Mouse (Mus musculus) frontal cortex, adult 2 months (tissue): ENCODE results near the gene Ifna7. TPM values are rescaled to one million over a fixed set of nuclear protein-coding genes. Genes with fewer than 3 reads are reported as not detected.
"Not testable (repeated sequence)": the region's sequence is repeated elsewhere in the genome, so short reads cannot be mapped to it uniquely, and the experiment has no call there.

Experiments used
- DNase-seq, 2 experiments: peaks; one replicate each; pipeline ENCODE4 v3.0.0; 2022; ENCODE audit warnings: low spot score in 1 of 2; ENCODE audit errors: extremely low spot score in 1 of 2
- polyA plus RNA-seq: library from polyadenylated mRNA; depleted of rRNA; stranded (reverse); fragments of >200 nt; gene quantifications from 2 replicates; pipeline ENCODE4 v1.2.3, GENCODE M21; 2012; rRNA removed

Ifna7 gene
- polyA plus RNA-seq: not detected in 2 replicates

- no peak for DNase-seq
These were observed at the start of gene Ifna7 for GRCm38 (mm10) chr4:88815928-88816327. Gene Ifna7, plus strand, starts transcription at chr4:88816228.

GRCm38 (mm10) chr4:88773534-88773933 is 42.5 kb upstream of the Ifna7 start, which contains the start of gene Gm13290:
Gene Gm13290, plus strand, starts transcription at chr4:88773834.
- not testable (repeated sequence) for DNase-seq

DNA sequence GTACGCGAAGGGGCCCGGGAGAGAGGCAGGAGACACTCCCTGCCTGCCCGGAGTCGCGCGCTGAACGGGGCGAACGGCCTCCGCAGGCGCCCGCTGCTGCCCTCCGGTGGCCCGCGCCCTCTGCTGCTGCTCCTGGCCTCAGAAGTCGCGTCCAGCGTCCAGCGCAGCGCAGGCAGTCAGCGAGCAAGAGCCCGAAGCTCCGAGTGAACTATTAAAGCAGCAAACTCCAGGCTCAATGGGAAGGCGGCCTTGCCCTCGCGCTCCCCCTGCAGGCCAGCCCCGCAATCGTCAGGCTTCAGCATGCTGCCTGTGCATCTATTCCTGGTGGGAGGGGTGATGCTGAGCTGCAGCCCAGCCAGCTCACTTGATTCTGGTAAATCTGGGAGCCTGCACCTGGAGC is 39.4 kb upstream of the Ifna7 start, which contains the start of gene Gm13289:
Gene Gm13289 (plus strand): TSS at position 301 of the 400 bp plus-strand sequence.
- not testable (repeated sequence) for DNase-seq

DNA sequence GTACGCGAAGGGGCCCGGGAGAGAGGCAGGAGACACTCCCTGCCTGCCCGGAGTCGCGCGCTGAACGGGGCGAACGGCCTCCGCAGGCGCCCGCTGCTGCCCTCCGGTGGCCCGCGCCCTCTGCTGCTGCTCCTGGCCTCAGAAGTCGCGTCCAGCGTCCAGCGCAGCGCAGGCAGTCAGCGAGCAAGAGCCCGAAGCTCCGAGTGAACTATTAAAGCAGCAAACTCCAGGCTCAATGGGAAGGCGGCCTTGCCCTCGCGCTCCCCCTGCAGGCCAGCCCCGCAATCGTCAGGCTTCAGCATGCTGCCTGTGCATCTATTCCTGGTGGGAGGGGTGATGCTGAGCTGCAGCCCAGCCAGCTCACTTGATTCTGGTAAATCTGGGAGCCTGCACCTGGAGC is 36.5 kb upstream of the Ifna7 start, which contains the start of gene Gm13272:
Gene Gm13272 (plus strand): TSS at position 301 of the 400 bp plus-strand sequence.
- not testable (repeated sequence) for DNase-seq

DNA sequence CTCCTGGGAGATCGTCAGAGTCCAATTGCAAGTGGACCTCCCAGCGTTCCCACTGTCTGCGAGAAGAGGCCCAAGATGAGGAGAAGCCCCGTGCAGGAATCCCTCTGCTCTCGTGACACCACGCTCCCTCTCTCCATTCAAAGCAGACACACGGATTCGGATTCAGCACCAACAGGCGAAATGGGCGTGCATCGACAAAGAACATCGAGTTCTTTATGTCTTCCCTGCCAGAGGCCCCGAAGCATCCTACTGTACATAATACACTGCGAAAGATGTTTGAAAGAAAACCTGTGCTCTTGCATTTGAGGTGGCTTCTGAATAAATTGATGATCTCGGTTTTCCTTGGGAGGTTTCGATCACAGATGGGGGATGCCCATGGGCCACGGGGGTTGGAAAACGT is 35.7 kb upstream of the Ifna7 start:
- not testable (repeated sequence) for DNase-seq

GRCm38 (mm10) chr4:88781831-88782230 is 34.2 kb upstream of the Ifna7 start, which contains the start of gene Ifnz:
Gene Ifnz, plus strand, starts transcription at chr4:88782131.
- not testable (repeated sequence) for DNase-seq

GRCm38 (mm10) chr4:88782335-88782734 is 33.7 kb upstream of the Ifna7 start:
- not testable (repeated sequence) for DNase-seq

- DNase-seq: not testable (repeated sequence)
These were observed 30.6 kb upstream of the Ifna7 start, which contains the start of gene Gm13276 for GRCm38 (mm10) chr4:88785409-88785808. Gene Gm13276, plus strand, starts transcription at chr4:88785709.

- peak; percentile 16 to 80 for DNase-seq
These were observed 27.6 kb upstream of the Ifna7 start, which contains the start of gene Gm13277 for GRCm38 (mm10) chr4:88788402-88788801. Gene Gm13277, plus strand, starts transcription at chr4:88788632.

- not testable (repeated sequence) for DNase-seq
These were observed 24.8 kb upstream of the Ifna7 start, which contains the start of gene Gm13278 for GRCm38 (mm10) chr4:88791250-88791649. Gene Gm13278, plus strand, starts transcription at chr4:88791550.

DNA sequence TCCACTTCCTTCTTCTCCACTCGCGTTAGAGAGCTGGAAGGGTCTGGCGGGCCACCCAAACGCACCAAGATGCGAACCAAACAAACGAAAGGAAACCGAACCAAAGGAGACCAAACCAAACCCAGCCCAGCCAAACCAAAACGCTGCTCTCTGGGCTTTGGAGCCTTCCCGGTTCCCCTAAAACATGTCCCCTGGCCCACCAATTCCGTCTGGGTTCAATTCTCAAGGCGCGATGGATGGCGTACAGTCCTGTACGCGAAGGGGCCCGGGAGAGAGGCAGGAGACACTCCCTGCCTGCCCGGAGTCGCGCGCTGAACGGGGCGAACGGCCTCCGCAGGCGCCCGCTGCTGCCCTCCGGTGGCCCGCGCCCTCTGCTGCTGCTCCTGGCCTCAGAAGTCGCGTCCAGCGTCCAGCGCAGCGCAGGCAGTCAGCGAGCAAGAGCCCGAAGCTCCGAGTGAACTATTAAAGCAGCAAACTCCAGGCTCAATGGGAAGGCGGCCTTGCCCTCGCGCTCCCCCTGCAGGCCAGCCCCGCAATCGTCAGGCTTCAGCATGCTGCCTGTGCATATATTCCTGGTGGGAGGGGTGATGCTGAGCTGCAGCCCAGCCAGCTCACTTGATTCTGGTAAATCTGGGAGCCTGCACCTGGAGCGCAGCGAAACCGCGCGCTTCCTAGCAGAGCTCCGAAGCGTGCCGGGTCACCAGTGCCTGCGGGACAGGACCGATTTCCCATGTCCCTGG is 21.9 kb upstream of the Ifna7 start, which contains the start of gene Gm13275:
Gene Gm13275 (plus strand): TSS at position 552 of the 740 bp plus-strand sequence.
- peak; percentile 44 to 59 for DNase-seq

DNA sequence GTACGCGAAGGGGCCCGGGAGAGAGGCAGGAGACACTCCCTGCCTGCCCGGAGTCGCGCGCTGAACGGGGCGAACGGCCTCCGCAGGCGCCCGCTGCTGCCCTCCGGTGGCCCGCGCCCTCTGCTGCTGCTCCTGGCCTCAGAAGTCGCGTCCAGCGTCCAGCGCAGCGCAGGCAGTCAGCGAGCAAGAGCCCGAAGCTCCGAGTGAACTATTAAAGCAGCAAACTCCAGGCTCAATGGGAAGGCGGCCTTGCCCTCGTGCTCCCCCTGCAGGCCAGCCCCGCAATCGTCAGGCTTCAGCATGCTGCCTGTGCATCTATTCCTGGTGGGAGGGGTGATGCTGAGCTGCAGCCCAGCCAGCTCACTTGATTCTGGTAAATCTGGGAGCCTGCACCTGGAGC is 18.9 kb upstream of the Ifna7 start, which contains the start of gene Gm13279:
Gene Gm13279 (plus strand): TSS at position 301 of the 400 bp plus-strand sequence.
- DNase-seq: not testable (repeated sequence)

GRCm38 (mm10) chr4:88799365-88799764 is 16.7 kb upstream of the Ifna7 start, which contains the start of gene Gm13285:
Gene Gm13285, plus strand, starts transcription at chr4:88799665.
- not testable (repeated sequence) for DNase-seq

DNA sequence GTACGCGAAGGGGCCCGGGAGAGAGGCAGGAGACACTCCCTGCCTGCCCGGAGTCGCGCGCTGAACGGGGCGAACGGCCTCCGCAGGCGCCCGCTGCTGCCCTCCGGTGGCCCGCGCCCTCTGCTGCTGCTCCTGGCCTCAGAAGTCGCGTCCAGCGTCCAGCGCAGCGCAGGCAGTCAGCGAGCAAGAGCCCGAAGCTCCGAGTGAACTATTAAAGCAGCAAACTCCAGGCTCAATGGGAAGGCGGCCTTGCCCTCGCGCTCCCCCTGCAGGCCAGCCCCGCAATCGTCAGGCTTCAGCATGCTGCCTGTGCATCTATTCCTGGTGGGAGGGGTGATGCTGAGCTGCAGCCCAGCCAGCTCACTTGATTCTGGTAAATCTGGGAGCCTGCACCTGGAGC is 13.1 kb upstream of the Ifna7 start, which contains the start of gene Gm13287:
Gene Gm13287 (plus strand): TSS at position 301 of the 400 bp plus-strand sequence.
- not testable (repeated sequence) for DNase-seq

DNA sequence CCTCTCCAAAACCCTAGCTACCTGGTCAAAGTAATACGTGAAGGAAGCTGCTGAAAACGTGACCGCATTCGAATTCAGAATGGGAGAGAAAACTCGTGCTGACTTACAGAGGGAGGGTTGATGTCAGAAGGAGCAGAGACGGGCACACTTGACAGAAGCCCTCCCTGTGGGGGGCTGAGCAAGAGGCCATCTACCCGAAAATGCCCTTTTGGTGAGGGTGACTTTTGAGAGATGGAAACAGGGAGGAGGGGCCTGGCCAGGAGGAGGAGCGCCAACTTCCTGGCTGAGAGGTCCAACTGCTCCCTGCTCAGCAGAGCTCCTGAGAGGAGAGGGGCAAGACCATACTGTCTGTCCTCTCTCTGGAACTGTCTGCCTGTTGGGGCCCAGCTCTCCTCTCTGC is 10.8 kb upstream of the Ifna7 start, which contains the start of gene Gm13288:
Gene Gm13288 (plus strand): TSS at position 301 of the 400 bp plus-strand sequence.
- not testable (repeated sequence) for DNase-seq

DNA sequence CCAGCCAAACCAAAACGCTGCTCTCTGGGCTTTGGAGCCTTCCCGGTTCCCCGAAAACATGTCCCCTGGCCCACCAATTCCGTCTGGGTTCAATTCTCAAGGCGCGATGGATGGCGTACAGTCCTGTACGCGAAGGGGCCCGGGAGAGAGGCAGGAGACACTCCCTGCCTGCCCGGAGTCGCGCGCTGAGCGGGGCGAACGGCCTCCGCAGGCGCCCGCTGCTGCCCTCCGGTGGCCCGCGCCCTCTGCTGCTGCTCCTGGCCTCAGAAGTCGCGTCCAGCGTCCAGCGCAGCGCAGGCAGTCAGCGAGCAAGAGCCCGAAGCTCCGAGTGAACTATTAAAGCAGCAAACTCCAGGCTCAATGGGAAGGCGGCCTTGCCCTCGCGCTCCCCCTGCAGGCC is 10.3 kb upstream of the Ifna7 start:
- not testable (repeated sequence) for DNase-seq

DNA sequence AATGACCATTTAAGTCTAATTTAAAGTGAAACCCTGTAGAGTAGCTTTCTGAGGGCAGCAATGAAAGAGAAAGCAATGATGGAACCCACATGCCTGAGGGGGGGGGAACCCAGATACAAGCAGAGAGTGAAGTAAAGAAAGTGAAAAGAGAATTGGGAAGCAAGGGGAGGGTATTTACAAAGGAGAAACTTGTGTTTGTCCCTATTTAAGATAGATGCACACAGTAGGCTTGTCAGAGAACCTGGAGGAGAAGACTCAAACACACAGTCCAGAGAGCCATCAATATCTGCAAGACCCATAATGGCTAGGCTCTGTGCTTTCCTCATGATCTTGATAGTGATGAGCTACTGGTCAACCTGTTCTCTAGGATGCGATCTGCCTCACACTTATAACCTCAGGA is 3.6 kb downstream of the Ifna7 start, which contains the start of gene Ifna11:
Gene Ifna11 (plus strand): TSS at position 301 of the 400 bp plus-strand sequence.
- DNase-seq: no peak

GRCm38 (mm10) chr4:88822995-88823394 is 7.0 kb downstream of the Ifna7 start:
- DNase-seq: peak in 1 of 2 experiments; percentile 31

DNA sequence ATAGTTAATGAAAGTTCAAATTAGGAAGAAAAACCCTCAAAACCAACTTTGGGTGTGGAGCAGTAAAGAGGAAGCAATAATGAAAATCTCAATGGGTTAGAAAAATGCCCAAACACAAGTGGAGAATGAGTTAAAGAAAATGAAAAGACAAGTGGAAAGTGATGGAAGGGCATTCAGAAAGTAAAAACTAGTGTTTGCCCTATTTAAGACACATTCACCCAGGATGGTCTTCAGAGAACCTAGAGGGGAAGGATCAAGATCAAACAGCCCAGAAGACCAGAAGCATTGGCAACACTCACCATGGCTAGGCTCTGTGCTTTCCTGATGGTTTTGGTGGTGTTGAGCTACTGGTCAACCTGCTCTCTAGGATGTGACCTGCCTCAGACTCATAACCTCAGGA is 11.1 kb downstream of the Ifna7 start, which contains the start of gene Ifna6:
Gene Ifna6 (plus strand): TSS at position 301 of the 400 bp plus-strand sequence.
- not testable (repeated sequence) for DNase-seq

DNA sequence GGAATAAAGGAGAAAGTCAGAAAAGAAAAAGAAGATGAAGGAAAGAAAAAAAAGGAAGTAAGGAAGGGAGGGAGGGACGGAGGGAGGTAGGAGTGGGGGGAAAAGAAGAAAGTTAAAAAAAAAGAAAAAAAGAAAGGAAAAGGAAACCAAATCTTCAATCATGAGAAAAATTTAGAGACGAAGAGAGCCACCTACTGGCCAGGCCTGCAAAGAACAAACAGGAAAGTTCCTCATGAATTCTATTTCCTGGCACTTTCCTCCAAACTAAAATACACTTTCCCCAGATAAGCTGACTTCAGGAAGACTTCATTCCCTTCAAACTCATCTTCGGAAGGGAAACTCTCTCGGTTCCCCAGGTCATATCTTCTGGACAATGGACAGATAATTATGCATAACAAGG is 14.5 kb downstream of the Ifna7 start:
- peak in 1 of 2 experiments; percentile 61 for DNase-seq

DNA sequence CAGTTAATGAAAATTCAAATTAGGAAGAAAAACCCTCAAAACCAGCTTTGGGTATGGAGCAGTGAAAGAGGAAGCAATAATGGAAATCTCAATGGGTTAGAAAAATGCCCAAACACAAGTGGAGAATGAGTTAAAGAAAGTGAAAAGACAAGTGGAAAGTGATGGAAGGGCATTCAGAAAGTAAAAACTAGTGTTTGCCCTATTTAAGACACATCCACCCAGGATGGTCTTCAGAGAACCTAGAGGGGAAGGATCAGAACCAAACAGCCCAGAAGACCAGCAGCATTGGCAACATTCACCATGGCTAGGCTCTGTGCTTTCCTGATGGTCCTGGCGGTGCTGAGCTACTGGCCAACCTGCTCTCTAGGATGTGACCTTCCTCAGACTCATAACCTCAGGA is 19.2 kb downstream of the Ifna7 start, which contains the start of gene Ifna5:
Gene Ifna5 (plus strand): TSS at position 301 of the 400 bp plus-strand sequence.
- DNase-seq: not testable (repeated sequence)
